Mouse (Mus musculus) MEL (cell line): Measurements from ENCODE around the gene Fhl2.

Experiments
- CTCF ChIP-seq, 3 experiments: IDR thresholded peaks in 2 of 3; conservative IDR thresholded peaks in 1 of 3; 2 replicates each; pipeline ENCODE4 v1.5.1; 2011 to 2012; ENCODE audit warnings: low read length in 3 of 3, low read depth in 2 of 3, mild to moderate bottlenecking in 2 of 3, improper control_type of control experiment in 1 of 3, inconsistent platforms in 1 of 3, mixed read lengths in 1 of 3, moderate library complexity in 1 of 3; ENCODE audit not compliant: control insufficient read depth in 1 of 3, insufficient read depth in 1 of 3, poor library complexity in 1 of 3, severe bottlenecking in 1 of 3
- ELF1 ChIP-seq: IDR thresholded peaks from 2 replicates; pipeline ENCODE4 v1.6.1; 2014; ENCODE audit warnings: low read depth, mild to moderate bottlenecking, inconsistent platforms, low read length, improper control_type of control experiment, moderate library complexity
- EP300 ChIP-seq, 2 experiments: IDR thresholded peaks; 2 replicates each; pipeline ENCODE4 v1.6.1; 2011; ENCODE audit warnings: improper control_type of control experiment in 2 of 2, low read length in 2 of 2, low read depth in 1 of 2, mild to moderate bottlenecking in 1 of 2
- USF1 ChIP-seq: IDR thresholded peaks from 2 replicates; pipeline ENCODE4 v1.6.1; 2014; ENCODE audit warnings: low read depth, mild to moderate bottlenecking, inconsistent platforms, low read length, improper control_type of control experiment, moderate library complexity
- USF2 ChIP-seq, 2 experiments: IDR thresholded peaks; 2 replicates each; pipeline ENCODE4 v1.6.1; 2011 to 2012; ENCODE audit warnings: improper control_type of control experiment in 2 of 2, low read length in 2 of 2, borderline replicate concordance in 1 of 2, inconsistent platforms in 1 of 2, low read depth in 1 of 2, mild to moderate bottlenecking in 1 of 2; ENCODE audit not compliant: insufficient read depth in 1 of 2
- ZKSCAN1 ChIP-seq: IDR thresholded peaks from 2 replicates; pipeline ENCODE4 v1.6.1; 2012; ENCODE audit warnings: low read depth, mild to moderate bottlenecking, inconsistent platforms, low read length, improper control_type of control experiment, moderate library complexity
- ZNF384 ChIP-seq: IDR thresholded peaks from 2 replicates; pipeline ENCODE4 v1.6.1; 2012; ENCODE audit warnings: low read depth, mild to moderate bottlenecking, inconsistent platforms, low read length, improper control_type of control experiment

GRCm38 (mm10) chr1:43178378-43178777, 18.4 kb downstream of the Fhl2 start:
- TF ChIP-seq ELF1 (no peak), ZKSCAN1 (no peak), CTCF (IDR thresholded peaks at IDR 0.05 in 2 of 3, conservative IDR thresholded peaks at IDR 0.05 in 1 of 3; ENCODE audit: control insufficient read depth in 1 of 3, insufficient read depth in 1 of 3, low read depth in 2 of 3, low read length in 3 of 3, poor library complexity in 1 of 3, severe bottlenecking in 1 of 3) (no peak), ZNF384 (no peak), USF1 (no peak), USF2 (IDR thresholded peaks at IDR 0.05; ENCODE audit: borderline replicate concordance in 1 of 2, insufficient read depth in 1 of 2, low read depth in 1 of 2, low read length in 2 of 2) (no peak), EP300 (IDR thresholded peaks at IDR 0.05; ENCODE audit: low read depth in 1 of 2, low read length in 2 of 2) (no peak)
